Mouse (Mus musculus) heart, adult 2 months (tissue): ENCODE results near the gene Morf4l2.

Source experiments
- CTCF ChIP-seq: fragments of 200-600 bp; IDR thresholded peaks from 2 replicates; pipeline ENCODE4 v1.8.1; 2022; ENCODE audit warnings: antibody characterized with exemption, mild to moderate bottlenecking, moderate library complexity
- POLR2A ChIP-seq: fragments of 200-500 bp; IDR thresholded peaks from 2 replicates; pipeline ENCODE4 v1.6.1; 2011; ENCODE audit warnings: mild to moderate bottlenecking, low read depth, low read length, control low read depth; ENCODE audit not compliant: insufficient read depth

DNA sequence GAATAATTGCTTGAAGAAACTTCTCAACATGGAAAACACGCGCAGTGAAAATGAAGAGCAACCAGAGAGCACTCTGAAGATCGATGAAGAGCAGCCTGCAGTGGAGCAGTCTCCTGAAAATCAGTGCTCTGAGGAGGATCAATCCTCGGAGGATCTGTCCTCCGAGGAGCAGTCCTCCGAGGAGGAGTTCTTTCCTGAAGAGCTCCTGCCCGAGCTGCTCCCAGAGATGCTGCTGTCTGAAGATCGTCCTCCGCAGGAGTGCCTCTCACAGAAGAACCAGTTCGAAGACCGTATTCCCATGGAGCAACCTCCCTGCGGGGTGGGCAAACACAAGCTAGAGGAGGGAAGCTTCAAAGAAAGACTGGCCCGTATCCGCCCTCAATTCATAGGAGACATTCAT is 34.7 kb downstream of the Morf4l2 start:
- TF ChIP-seq CTCF (no peak), POLR2A (no peak)
